Mouse (Mus musculus) c-Kit-positive CD71-positive TER-119-negative erythroid progenitor cells, embryonic 14.5 days (primary cell): Measurements from ENCODE around the gene Cnga4.
"Not testable (repeated sequence)": the region's sequence is repeated elsewhere in the genome, so short reads cannot be mapped to it uniquely, and the experiment has no call there.

Experiments
- DNase-seq: peaks from one replicate; pipeline ENCODE4 v3.0.0-alpha.2; 2013; ENCODE audit warnings: low read depth

The Cnga4 gene

DNA sequence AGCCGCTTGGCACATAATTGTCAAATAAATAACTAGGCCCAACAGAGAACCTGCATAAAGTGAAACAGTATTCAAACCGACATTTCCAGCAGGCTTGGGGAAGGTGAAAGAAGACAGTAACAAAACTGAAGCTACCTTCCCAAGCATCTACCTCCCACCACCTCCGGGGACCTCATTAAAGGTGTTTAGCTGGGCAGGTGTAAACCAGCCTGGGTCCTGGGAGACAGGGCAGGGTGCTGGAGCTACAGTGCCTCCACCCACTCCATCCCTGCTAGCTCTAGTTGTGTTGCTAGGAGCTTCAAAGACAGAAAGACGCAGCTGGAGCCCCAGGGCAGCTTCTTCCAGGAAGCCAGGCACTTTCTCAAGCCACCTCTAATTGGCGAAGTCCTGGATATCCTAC is at the start of gene Cnga4:
TSS of gene Cnga4 (plus strand) at position 301 of the 400 bp plus-strand sequence.
- no peak for DNase-seq

DNA sequence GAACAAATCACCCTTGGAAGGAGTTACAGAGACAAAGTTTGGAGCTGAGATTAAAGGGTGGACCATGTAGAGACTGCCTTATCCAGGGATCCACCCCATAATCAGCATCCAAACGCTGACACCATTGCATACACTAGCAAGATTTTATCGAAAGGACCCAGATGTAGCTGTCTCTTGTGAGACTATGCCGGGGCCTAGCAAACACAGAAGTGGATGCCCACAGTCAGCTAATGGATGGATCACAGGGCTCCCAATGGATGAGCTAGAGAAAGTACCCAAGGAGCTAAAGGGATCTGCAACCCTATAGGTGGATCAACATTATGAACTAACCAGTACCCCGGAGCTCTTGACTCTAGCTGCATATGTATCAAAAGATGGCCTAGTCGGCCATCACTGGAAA is 48.3 kb upstream of the Cnga4 start:
- DNase-seq = not testable (repeated sequence)

DNA sequence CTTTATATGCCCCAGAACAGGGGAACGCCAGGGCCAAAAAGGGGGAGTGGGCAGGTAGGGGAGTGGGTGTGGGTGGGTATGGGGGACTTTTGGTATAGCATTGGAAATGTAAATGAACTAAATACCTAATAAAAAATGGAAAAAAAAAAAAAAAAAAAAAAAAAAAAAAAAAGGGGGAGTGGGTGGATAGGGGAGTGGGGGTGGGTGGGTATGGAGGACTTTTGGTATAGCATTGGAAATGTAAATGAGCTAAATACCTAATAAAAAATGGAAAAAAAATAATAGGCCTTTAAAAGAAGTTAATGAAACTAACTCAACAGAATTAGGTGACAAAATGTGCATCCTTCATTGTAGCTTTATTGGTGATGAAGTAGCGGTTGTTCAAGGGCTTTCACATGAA is 47.9 kb upstream of the Cnga4 start:
- not testable (repeated sequence) for DNase-seq

DNA sequence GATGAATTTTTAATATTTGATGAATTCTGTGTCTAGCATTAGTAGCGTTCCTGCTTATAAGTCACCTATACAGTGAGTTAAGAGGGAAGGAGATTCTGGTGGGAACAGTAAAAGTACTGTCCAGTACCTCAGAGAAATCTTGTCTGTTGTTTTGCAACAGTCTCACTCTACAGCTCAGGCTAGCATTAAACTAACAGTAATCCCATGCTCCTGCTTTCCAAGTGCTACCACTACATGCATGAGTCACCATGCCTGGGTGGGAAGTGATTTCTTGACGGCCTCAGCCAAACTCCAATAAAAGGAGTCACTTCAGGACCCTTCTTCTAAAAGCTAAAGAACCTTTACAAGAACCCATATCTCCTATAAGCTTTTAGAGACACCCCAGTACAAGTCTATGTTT is 42.7 kb upstream of the Cnga4 start:
- no peak for DNase-seq

DNA sequence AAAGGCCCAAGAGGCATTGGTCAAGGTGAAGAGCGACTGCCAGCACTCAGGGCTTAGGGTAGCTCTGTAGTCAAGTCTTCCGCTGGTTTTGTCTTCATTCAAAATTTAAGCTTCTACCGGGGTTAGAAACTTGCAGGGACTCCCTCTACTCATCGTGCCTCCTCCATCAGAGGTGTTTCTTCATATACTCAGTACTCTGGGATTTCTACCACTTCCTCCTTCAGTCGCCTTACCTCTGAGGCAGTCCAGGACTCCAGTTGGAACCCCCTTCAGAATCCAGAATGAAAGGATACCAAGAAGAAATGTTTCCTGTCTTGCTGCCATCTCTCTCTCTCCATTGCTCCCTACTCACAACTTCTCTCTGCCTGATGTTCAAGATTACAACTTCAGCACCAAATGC is 37.1 kb upstream of the Cnga4 start:
- no peak for DNase-seq

DNA sequence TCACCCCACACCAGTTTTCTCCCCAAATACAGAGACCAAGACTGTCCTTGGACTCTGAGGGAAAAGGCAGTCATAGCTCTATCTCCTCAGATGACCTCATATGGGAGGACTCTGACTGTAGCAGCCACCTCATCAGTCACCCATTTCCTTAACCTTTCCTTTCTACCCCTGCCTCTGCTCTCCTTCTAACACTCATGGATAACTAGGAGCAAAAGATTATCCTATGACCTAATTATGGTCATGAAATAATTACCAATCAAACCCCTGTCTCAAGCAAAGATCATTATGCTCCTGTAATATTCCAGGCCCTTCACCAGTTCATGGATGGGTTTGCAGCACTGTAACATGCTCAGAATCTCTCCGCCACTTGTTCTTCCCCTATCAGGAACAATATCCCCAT is 36.4 kb upstream of the Cnga4 start, which contains the start of gene Olfr692:
TSS of gene Olfr692 (plus strand) at position 301 of the 400 bp plus-strand sequence.
- DNase-seq = no peak

DNA sequence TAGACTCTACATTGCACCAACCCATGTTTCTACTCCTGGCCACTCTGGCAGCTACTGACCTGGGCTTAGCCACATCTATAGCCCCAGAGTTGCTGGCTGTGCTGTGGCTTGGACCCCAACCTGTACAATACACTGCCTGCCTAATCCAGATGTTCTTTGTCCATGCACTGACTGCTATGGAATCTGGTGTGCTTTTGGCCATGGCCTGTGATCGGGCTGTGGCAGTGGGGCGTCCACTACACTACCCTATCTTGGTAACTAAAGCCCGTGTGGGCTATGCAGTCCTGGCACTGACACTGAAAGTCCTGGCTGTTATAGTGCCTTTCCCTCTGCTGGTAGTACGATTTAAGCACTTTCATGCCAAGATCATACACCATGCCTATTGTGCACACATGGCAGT is 35.8 kb upstream of the Cnga4 start:
- no peak for DNase-seq

DNA sequence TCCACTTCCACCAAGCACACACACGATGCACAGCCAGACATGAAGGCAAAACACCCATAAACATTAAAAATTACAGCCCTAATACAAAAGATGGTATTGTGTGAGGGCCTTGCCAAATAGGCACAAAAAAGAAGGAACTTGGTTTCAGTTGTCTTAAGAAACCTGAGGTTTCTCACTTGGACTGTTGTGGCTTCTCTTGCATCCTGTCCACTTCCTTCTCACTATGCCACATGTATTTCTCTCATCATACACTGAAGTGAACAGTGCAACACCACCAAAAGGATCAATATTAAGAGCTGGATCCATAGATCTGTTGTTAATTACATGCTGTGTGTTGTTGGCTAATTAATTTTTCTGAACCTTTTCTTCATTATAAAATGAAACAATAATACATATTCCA is 31.5 kb upstream of the Cnga4 start:
- DNase-seq = no peak

DNA sequence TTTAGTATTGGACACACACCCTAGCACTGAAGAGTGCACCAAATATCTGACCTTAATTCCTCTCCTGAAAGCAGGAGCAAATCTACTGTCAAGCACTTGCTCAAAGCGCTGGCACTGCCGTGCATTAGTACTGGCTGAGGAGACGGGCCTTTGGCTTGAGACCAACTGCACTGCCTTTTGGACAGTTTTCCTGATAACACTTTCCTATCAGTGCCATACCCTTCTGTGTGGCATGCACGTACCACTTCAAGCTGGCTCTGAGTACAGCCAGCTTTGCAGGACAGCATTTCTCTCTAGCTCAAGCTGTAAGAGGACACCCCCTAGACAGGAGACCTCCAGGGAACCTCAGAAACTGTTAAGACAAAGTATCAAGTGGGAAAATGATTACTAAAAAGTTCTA is 30.9 kb upstream of the Cnga4 start:
- no peak for DNase-seq

DNA sequence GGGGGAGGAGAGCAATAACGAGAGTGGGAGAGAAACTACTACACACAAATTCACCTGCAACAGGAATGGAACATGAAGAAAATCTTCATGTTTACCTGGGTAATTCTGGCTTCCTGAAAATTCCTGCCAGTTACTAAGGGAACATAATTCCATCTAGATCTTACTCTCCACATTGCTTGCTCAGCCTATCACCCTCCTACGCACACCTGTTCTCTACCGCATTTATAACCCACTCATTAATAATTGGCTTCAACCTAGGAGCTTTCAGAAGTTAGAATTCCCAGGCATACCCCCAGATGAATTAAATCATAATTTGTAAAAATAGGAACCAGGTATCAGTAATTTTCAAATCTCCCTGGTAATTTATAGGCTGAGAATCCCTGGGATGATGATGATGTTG is 30.4 kb upstream of the Cnga4 start:
- no peak for DNase-seq

DNA sequence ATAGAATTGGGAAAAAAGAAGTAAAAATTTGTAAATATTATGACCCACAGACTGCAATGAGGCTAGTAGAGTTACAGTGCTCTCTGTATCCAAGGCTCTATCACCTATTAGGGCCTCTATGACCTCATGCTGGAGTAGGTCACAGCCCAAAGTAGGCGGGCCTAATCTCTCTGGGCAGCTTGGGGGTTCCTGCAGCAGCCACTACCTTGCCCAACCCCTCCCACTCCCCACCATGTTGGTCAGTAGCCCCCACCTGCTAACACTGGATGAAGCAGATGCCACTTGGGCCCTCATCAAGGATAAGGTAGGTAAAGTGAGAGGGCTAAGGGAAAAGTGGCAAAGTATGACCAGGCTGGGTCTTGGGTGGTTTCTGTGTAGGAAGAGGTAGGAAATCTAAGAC is 29.5 kb upstream of the Cnga4 start, which contains the start of gene Gm5901:
TSS of gene Gm5901 (plus strand) at position 173 of the 400 bp plus-strand sequence.
- no peak for DNase-seq

DNA sequence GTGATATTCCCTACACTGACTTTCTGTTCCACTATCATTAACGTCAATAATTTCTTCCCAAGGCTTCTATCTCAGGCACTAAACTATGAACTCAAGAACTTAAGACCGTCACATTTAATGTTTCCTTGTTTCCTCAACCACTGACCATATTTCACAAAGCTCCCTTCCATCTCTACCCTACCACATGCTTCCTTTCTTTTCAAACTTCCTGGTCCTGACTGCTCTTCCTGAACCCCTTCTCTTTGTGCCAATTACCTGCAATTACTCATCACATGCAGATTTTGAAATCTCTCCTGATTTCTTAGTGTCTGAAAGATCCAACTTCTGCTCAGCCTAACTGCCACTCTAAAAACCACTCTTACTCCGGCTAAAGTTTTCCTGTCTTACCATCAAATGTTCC is 24.0 kb upstream of the Cnga4 start:
- DNase-seq = no peak

DNA sequence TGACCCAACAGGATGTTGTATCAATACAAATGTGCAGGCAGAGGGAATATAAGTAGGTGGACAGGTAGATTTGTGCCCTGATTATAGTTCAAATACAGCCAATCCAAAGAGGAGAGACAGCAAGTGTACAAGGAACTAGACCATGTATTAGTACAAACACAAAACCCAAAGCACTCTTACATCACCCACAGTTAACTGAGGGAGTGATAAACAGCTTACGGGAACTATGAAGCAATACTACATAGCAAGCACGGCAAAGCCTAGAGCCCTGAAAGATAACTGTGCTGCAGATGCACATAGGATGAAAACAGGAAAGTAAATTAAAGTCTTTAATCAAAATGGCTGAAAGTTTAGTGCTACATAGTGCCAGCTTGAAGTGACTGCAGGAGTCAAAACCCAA is 16.7 kb upstream of the Cnga4 start:
- DNase-seq = no peak

DNA sequence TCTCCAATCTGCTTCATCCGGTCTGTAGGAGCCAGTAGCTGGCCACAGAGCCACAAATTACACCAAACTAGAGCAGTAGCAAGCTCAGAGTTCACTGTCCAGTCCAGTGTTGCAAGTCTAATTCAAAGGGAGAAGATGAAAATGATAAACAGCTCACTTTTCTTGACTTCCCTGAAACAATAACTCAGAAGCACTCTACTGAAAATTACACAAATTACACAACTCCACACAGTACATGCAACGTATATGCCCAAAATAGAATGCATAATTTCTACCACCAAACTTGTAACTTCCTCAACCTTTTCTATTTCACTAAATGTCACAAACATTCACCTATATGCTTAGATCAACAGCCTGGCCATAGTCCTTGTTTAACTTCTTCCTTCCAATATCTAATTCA is 14.1 kb upstream of the Cnga4 start:
- DNase-seq = no peak

DNA sequence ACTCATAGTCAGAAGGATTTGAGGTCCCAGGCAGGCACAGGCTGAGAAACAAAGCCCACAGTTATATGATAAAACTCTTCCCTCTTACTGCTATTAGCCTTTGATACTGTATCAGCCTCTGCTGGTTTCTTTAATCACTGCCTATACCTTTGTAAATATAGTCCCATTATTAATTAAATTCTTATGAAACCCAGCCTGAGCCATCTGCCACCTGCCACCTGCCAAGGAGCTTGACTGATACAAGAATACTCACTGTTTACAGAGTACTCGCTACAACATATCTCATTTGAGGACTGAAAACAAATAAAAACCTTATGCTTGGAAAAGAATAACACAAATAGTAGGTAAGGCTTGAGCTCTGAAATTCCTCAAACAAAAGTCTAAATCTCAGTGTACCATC is 9.8 kb upstream of the Cnga4 start:
- no peak for DNase-seq

DNA sequence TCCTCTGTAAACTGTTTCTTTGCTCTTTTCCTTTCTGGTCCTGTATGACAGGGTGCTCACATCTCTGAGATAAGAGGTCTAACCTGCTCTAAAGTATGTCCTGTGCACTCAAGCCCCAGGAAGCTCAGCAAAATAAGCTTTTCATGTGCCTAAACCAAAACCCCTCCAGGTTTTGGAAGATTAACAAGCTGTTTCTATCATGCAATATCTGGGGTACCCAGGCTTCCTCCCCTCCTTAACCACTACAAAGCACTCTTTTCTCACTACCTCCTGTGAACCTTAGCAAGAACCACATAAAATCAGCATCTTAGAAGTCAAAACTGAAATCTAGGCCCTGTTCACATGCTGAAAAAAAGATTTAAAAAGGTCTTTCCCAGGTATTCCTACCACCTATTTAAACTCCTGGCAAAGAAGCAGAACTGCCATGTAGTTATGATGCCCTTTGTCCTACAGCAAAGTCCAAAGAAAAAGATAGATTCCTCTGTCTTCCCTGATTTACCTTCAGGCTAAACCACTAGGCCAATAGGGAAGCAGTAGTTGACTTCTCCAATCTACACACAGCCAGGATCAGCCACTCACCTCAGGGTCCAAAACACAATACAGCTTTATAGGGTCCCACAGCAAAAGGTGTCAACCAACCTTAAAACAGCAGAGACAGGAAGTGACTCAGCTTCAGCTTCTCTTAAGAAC is 9.1 kb upstream of the Cnga4 start:
- no peak for DNase-seq

DNA sequence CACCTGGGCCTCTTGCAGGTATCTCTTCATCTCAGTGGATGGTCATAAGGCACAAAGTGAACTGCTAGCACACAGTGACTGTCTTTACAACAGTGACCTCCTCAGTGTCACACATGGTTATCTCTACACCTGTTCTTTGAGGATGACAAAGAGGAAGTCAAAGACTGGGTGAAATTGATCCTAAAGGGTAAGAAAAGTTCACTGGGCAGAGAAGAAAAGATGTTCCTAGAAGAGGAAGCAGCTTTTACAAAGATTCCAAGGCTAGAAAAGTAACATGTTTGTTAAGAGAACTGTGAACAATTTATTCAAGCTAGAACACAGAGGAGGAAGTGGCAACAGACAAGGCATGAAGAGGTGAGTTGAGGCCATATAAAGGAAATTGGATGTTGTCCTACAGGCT is 8.2 kb upstream of the Cnga4 start:
- no peak for DNase-seq

DNA sequence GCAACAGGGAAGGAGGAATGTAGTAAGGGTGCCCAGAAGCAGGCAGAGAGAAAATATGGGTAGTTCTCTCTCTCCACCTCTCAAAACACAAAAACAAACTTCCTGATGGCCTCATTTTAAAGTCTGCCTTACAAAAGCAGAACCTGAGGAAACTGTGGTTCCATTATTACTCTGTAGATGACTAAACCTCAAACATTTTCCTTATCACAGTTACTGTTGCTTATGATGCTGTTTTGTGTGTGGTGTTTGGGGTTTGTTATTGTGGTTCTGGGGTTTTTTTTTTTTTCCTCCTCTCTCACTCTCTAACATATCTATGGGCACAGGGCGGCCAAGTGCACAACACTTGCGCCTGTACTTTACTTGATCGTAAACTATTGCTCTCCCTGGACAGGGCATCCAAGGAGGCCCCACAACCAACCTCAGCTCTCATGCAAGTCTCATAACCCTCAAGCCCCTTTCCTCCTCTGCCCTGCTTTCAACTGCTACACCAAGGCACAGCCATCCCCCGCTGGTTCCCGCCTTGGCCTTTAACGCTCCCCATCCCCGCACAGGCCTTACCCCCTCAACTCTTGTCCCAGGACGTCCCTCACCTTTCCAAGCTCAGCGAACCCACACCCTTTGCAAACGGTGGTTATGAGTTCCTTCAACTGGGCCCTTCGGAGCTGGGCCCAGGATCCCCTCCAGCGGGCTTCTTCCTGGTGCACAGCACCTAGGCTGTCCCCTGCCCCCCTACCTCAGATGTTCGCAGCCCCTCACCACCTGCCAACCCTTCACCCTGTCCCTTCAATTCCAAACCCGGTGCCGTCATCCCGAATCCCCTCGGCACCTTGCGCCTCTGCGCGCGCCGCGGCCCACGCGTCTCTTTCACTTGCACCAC is 5.1 kb upstream of the Cnga4 start:
- peak; percentile 11 for DNase-seq

DNA sequence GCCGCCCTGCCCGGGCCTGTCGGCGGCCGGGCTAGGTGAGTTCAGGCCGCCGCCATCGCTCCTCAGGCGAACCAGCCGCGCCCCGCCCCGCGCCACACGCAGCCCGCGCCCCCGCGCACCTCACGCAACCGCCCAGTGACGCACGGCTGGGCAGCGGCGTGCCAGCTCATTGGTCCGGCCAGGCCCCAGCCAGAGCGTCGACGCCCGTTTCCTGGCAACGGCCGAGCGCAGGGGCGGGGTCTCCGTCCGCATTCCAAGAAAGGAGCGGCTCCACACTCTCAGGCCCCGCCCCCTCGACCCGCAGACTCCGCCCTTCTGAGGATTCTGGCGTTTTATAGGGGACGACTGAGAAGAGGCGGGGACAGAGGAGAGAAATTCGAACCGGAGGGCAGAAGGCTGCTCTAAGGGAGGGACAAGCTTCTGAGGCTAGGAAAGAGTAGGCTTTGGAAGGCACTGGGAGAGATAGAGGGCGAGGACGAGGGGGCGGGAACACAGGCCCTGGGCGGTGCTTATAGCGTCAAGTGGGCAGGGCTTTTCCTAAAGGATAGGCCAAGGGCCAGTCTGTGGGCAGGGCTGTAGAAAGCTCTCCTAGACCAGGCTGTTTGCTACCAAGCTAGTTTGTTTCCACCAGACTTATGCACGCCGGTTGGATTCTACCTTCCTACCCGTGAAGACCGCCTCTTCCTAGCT is 4.3 kb upstream of the Cnga4 start, which contains the start of gene Fam160a2:
TSS of gene Fam160a2 (minus strand) at position 120 of the 690 bp plus-strand sequence.
- peak; percentile 100 for DNase-seq

DNA sequence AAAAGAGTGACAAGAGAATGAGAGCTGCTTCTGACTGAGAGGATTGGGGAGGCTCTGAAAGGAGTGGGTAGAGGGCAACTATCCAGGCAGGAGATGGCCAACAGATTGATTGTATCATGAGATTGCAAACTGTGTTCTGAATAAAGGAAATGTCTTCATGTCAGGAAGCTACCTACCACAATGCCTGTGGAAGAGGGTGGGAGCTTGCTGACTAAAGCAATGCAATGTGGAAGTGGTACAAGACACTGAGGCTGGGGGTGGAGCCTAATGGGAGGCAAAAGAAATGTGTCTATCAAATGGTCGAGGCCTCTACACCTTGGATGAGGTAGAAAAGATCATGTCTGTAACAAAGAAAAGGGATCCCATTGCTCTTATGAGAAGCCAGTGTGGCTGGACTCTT is 2.0 kb downstream of the Cnga4 start:
- DNase-seq = no peak

DNA sequence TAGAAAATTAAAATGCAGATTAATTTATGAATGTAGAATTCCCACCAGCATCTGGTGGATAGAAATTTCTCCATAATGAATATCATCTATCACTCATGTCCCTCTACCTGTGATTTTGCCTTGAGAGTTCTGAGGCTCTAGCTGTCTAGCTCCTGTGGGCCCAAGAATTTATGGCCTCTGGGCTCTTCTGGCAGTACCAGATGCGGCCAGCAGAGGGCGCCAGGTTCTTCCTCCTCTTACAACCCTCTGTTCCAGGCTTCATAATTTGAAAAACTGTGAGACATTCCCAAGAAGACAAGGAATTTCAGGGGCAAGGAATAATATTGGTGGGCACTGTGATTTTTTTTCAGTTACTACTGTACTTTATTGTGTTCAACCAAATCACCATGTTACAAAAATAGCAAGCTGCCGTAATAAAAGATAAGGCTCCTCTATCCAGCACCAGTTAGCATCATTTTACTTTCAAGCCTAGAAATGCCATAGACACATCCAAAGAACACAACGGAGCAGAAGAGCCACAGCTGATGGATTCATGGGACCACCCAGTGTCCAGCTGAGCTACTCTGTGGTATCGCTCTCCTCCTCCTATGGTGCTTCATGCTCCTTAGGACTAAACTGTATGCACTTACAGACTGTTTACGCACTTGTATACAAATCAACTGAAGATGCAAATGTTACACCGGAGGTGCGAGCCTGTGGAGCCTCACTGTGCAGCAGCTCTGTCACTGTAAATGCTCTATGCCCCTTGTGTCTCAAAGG is 7.7 kb downstream of the Cnga4 start:
- peak; percentile 40 for DNase-seq

DNA sequence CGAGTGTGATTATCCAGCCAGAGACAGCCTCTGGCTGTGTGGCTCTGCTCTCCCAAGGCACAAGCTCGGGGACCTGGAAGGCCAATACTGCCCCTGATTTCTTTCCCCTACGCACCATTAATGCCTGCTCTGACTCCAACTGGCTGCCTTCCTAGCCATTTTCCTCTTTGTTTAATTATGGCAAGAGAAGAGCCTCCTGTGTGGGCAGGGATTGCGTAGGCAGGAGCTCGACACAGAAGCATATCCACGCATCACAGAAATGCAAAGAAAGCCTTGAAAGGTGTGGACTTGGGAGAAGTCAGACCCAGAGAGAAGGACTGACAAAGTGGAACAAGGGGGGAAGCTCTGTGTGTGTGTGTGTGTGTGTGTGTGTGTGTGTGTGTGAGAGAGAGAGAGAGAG is 10.0 kb downstream of the Cnga4 start:
- no peak for DNase-seq
